ENCODE assay signal across 13 mouse cellular contexts in the genomic region with DNA sequence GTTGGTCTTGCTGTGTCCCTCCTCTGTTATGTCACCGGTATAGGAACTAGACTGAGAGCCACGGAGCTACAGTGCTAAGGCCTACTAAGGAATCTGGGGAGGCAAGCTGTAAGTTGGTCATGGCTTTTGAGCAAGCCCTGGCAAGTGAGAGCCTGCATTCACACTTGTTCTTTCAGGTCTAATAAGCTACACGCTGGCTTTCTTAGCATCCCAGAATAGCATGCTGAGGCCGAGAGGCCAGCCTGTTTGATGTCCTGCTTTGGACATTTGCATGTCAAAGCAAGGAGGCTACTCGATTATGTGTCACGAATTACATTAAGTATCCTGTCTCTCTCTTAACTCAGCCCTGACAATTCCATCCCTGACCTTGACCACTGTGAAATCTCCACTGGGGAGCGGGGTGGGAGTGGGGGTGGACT.
DNase-seq lines count a peak whose midpoint lies in the region; ATAC-seq and TF ChIP-seq lines count a peak whose summit lies in the region.
"Had no signal": no experiment of that assay in that cellular context is flagged by ENCODE, and none has a peak within 500 bp of the region (broad histone marks: within the 10 kb centered on the region; RNA-seq: fewer than 3 reads in every experiment).

No protein-coding gene starts in this region.

- no peaks in the 10 kb centered on the region for H3K9me3 ChIP-seq in limb, embryonic 11.5 days (ENCODE audit: control insufficient read depth, low read length)
- no peaks in the 10 kb centered on the region for H3K9me3 ChIP-seq in limb, embryonic 10.5 days (replicated peaks)
- H3K9me3 ChIP-seq in embryonic facial prominence, embryonic 11.5 days (replicated peaks; ENCODE audit: control insufficient read depth, low read length): no peaks in the 10 kb centered on the region
- no peaks in the 10 kb centered on the region for H3K9me3 ChIP-seq in hindbrain, postnatal 0 days (ENCODE audit: low read length)
- H3K9me3 ChIP-seq: hindbrain, embryonic 15.5 days; kidney, embryonic 15.5 days had no signal

- DNase-seq in limb, embryonic 11.5 days (ENCODE audit: low spot score): peak; percentile 28
- no peak for DNase-seq in limb, embryonic 10.5 days (ENCODE audit: low spot score)
- peak; percentile 36 for DNase-seq in embryonic facial prominence, embryonic 11.5 days (ENCODE audit: low spot score)
- DNase-seq in hindbrain, postnatal 0 days (ENCODE audit: low spot score): peak; percentile 60
- peak; percentile 55 for DNase-seq in urinary bladder, postnatal 14 days (ENCODE audit: low spot score)
- DNase-seq in layer of hippocampus, postnatal 14 days (ENCODE audit: low spot score in 2 of 2): no peak
- no peak for DNase-seq in ovary, postnatal 14 days (ENCODE audit: low spot score)
- DNase-seq: layer of hippocampus, postnatal 36 days; lung, postnatal 14 days; right cerebral cortex, postnatal 25 days had no signal

- H3K36me3 ChIP-seq in limb, embryonic 11.5 days (ENCODE audit: control insufficient read depth, insufficient read depth, low read length): no peaks in the 10 kb centered on the region
- H3K36me3 ChIP-seq in limb, embryonic 10.5 days: no peaks in the 10 kb centered on the region
- H3K36me3 ChIP-seq in embryonic facial prominence, embryonic 11.5 days (replicated peaks; ENCODE audit: control insufficient read depth, insufficient read depth, low read depth, low read length): no peaks in the 10 kb centered on the region
- H3K36me3 ChIP-seq in hindbrain, postnatal 0 days (ENCODE audit: insufficient read depth, low read length): no peaks in the 10 kb centered on the region
- H3K36me3 ChIP-seq: hindbrain, embryonic 15.5 days; kidney, embryonic 15.5 days had no signal

- H3K4me1 ChIP-seq in limb, embryonic 11.5 days (ENCODE audit: control insufficient read depth, insufficient read depth, low read length): no peaks in the 10 kb centered on the region
- peaks cover 6% of the 10 kb centered on the region; the same call in 1 of the 2 replicates for H3K4me1 ChIP-seq in limb, embryonic 10.5 days
- peaks cover 3% of the 10 kb centered on the region; the same call in 1 of the 2 replicates for H3K4me1 ChIP-seq in embryonic facial prominence, embryonic 11.5 days (ENCODE audit: control insufficient read depth, insufficient read depth, low read length)
- H3K4me1 ChIP-seq in hindbrain, postnatal 0 days (ENCODE audit: insufficient read depth, low read length): no peaks in the 10 kb centered on the region; the same call in 1 of the 2 replicates

- H3K4me3 ChIP-seq in limb, embryonic 11.5 days (ENCODE audit: low read depth, low read length): no peak overlapping the region
- H3K4me3 ChIP-seq in limb, embryonic 10.5 days: no peak overlapping the region
- no peak overlapping the region for H3K4me3 ChIP-seq in embryonic facial prominence, embryonic 11.5 days (ENCODE audit: low read depth, low read length)
- H3K4me3 ChIP-seq in hindbrain, postnatal 0 days (ENCODE audit: low read length): no peak overlapping the region
- H3K4me3 ChIP-seq: hindbrain, embryonic 15.5 days; kidney, embryonic 15.5 days had no signal

- no peak overlapping the region for H3K9ac ChIP-seq in limb, embryonic 11.5 days (ENCODE audit: low read length)
- H3K9ac ChIP-seq in embryonic facial prominence, embryonic 11.5 days (replicated peaks; ENCODE audit: low read length): no peak overlapping the region
- H3K9ac ChIP-seq in hindbrain, postnatal 0 days (replicated peaks; ENCODE audit: low read length): no peak overlapping the region
- H3K9ac ChIP-seq: hindbrain, embryonic 15.5 days; kidney, embryonic 15.5 days had no signal

- WGBS in limb, embryonic 11.5 days: 21% methylated on average over 7 of the region's 7 CpGs
- WGBS in limb, embryonic 10.5 days: 23% methylated on average over 7 of the region's 7 CpGs
- WGBS in embryonic facial prominence, embryonic 11.5 days: 26% methylated on average over 7 of the region's 7 CpGs
- WGBS in hindbrain, postnatal 0 days: 18% methylated on average over 7 of the region's 7 CpGs

- H3K4me2 ChIP-seq in limb, embryonic 11.5 days (ENCODE audit: low read depth, severe bottlenecking): no peak overlapping the region
- H3K4me2 ChIP-seq in embryonic facial prominence, embryonic 11.5 days (ENCODE audit: low read depth, low read length): no peak overlapping the region
- no peak overlapping the region for H3K4me2 ChIP-seq in hindbrain, postnatal 0 days (ENCODE audit: low read depth, low read length)
- H3K4me2 ChIP-seq: hindbrain, embryonic 15.5 days; kidney, embryonic 15.5 days had no signal

- ATAC-seq in limb, embryonic 11.5 days (ENCODE audit: insufficient number of reproducible peaks, low FRiP score, low TSS enrichment, low read depth): no peak
- ATAC-seq in embryonic facial prominence, embryonic 11.5 days (replicated peaks; ENCODE audit: insufficient number of reproducible peaks, low FRiP score, low TSS enrichment, low read depth): no peak
- peak; percentile 55 for ATAC-seq in hindbrain, postnatal 0 days
- ATAC-seq in cerebellum, adult (ENCODE audit: insufficient number of reproducible peaks, low FRiP score, low TSS enrichment): no peak

- TF ChIP-seq CTCF in hindbrain, postnatal 0 days (IDR thresholded peaks at IDR 0.05; ENCODE audit: low read depth): no peak

- no peaks in the 10 kb centered on the region for H3K27me3 ChIP-seq in limb, embryonic 11.5 days (ENCODE audit: control insufficient read depth, insufficient read depth, low read length)
- H3K27me3 ChIP-seq in limb, embryonic 10.5 days (ENCODE audit: low read depth, poor library complexity, severe bottlenecking): no peaks in the 10 kb centered on the region
- H3K27me3 ChIP-seq in embryonic facial prominence, embryonic 11.5 days (ENCODE audit: control insufficient read depth, insufficient read depth, low read length): no peaks in the 10 kb centered on the region
- no peaks in the 10 kb centered on the region for H3K27me3 ChIP-seq in hindbrain, postnatal 0 days (ENCODE audit: insufficient read depth, low read length)
- H3K27me3 ChIP-seq: hindbrain, embryonic 15.5 days; kidney, embryonic 15.5 days had no signal

- H3K27ac ChIP-seq in limb, embryonic 11.5 days (replicated peaks; ENCODE audit: low read depth, low read length): no peak overlapping the region
- H3K27ac ChIP-seq in limb, embryonic 10.5 days: no peak overlapping the region
- H3K27ac ChIP-seq in embryonic facial prominence, embryonic 11.5 days (replicated peaks; ENCODE audit: low read depth, low read length): no peak overlapping the region
- H3K27ac ChIP-seq in hindbrain, postnatal 0 days: peak overlapping the region; percentile 5; the same call in 1 of the 2 replicates
- H3K27ac ChIP-seq: hindbrain, embryonic 15.5 days had no signal

Comparison
In these comparisons a context has a peak if more than half of its experiments do, and no peak if none do; other contexts are left out.
1. DNase-seq: peak in limb, embryonic 11.5 days (single experiment), embryonic facial prominence, embryonic 11.5 days (single experiment), hindbrain, postnatal 0 days (single experiment) and urinary bladder, postnatal 14 days (single experiment); none in limb, embryonic 10.5 days (single experiment), layer of hippocampus, postnatal 14 days (0 of 2) and ovary, postnatal 14 days (single experiment).